Mouse (Mus musculus) embryonic facial prominence, embryonic 11.5 days (tissue): ENCODE results near the gene Hspd1. TPM values are rescaled to one million over a fixed set of nuclear protein-coding genes. Genes with fewer than 3 reads are reported as not detected.

ENCODE experiments used
- ATAC-seq: fragments of 200-750 bp; cut with Nextera tagmentation; replicated peaks from 2 replicates; pipeline ENCODE4 v1.8.0; 2017; ENCODE audit warnings: low read depth; ENCODE audit not compliant: insufficient number of reproducible peaks, low FRiP score, low TSS enrichment
- DNase-seq: peaks from one replicate; pipeline ENCODE4 v3.0.0-alpha.2; 2015; ENCODE audit warnings: low spot score
- H3K27ac ChIP-seq: fragments of 300-500 bp; sonication (generic); replicated peaks from 2 replicates; pipeline ENCODE4 v1.5.1; 2014; ENCODE audit warnings: mild to moderate bottlenecking, low read depth, low read length, control low read depth
- H3K27me3 ChIP-seq: fragments of 300-500 bp; sonication (generic); 2 replicates; pipeline ENCODE4 v1.6.1; 2014; ENCODE audit warnings: mild to moderate bottlenecking, low read length, moderate library complexity, mixed read lengths; ENCODE audit not compliant: control insufficient read depth, insufficient read depth
- H3K36me3 ChIP-seq: fragments of 300-500 bp; sonication (generic); replicated peaks from 2 replicates; pipeline ENCODE4 v1.6.1; 2014; ENCODE audit warnings: low read depth, mild to moderate bottlenecking, low read length, moderate library complexity, mixed read lengths; ENCODE audit not compliant: control insufficient read depth, insufficient read depth
- H3K4me1 ChIP-seq: fragments of 300-500 bp; sonication (generic); 2 replicates; pipeline ENCODE4 v1.6.1; 2014; ENCODE audit warnings: low read length, mixed read lengths; ENCODE audit not compliant: control insufficient read depth, insufficient read depth
- H3K4me2 ChIP-seq: fragments of 300-500 bp; sonication (generic); 2 replicates; pipeline ENCODE4 v1.6.1; 2014; ENCODE audit warnings: low read depth, mild to moderate bottlenecking, control low read depth, low read length, moderate library complexity
- H3K4me3 ChIP-seq: fragments of 300-500 bp; sonication (generic); 2 replicates; pipeline ENCODE4 v1.5.1; 2014; ENCODE audit warnings: low read depth, low read length, control low read depth
- H3K9ac ChIP-seq: fragments of 300-500 bp; sonication (generic); replicated peaks from 2 replicates; pipeline ENCODE4 v1.6.1; 2014; ENCODE audit warnings: mild to moderate bottlenecking, control low read depth, low read length
- H3K9me3 ChIP-seq: fragments of 300-500 bp; sonication (generic); replicated peaks from 2 replicates; pipeline ENCODE4 v1.6.1; 2016; ENCODE audit warnings: mild to moderate bottlenecking, low read length, inconsistent platforms, mixed read lengths; ENCODE audit not compliant: control insufficient read depth
- WGBS: fragments of 180-500 bp; shearing (Covaris S2); extraction: QIAGEN DNeasy Blood & Tissue Kit; methylation state at CpG from one replicate; pipeline ENCODE4 v1.1.7; 2014; 5-methylcytosine and 5-hydroxymethylcytosine counted together
- polyA plus RNA-seq: library from polyadenylated mRNA; unstranded; fragments of >200 nt; fragmentation: Nextera tagmentation; extraction: Ambion mirVana; gene quantifications from 2 replicates; pipeline ENCODE4 v1.2.1, GENCODE M21; 2014

Hspd1 gene
- polyA plus RNA-seq, 1 experiment from 2014 or later: 463 TPM

DNA sequence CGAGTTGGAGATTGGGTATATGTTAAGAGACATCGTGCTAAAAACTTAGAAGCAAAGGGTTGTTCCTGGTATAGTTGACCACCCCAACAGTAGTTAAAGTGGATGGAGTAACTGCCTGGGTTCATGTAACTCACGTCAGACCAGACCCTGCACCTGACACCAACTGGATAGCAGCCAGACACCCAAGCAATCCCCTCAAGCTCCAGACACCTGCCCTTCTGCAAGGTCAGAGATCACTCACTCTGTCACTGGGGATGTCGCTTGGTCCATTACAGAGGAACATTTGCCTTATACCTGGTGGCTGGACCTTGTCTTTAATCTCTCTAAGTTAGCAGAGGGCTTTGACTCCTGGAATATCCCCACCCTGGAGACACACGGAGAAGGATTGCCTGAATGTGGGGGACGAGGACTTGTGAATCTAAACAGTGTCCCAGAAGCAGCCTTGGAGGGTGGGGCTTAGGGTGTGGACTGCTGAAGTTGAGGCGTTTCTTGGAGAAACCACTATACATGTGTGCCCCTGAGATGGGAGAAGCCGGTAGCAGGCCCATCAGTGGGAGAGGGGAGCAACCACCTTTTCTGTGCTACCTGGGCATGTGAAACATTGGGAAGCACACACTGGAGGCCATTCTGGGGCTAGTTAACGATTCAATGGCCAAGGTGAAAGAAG lies 19.0 kb upstream of the Hspd1 start:
- Histone ChIP-seq H3K4me1 (no peaks in the 10 kb centered on the region), H3K36me3 (no peaks in the 10 kb centered on the region), H3K4me3 (no peak overlapping the region), H3K9ac (no peak overlapping the region), H3K27me3 (no peaks in the 10 kb centered on the region), H3K4me2 (no peak overlapping the region), H3K27ac (no peak overlapping the region), H3K9me3 (no peaks in the 10 kb centered on the region)
- no peak for DNase-seq
- WGBS: 91% methylated on average over 9 of the region's 9 CpGs
- no peak for ATAC-seq

GRCm38 (mm10) chr1:55092469-55092868 lies 4.4 kb upstream of the Hspd1 start:
- Histone ChIP-seq H3K4me1 (no peaks in the 10 kb centered on the region), H3K4me3 (no peak overlapping the region), H3K36me3 (no peaks in the 10 kb centered on the region; the same call in 1 of the 2 replicates), H3K27ac (no peak overlapping the region), H3K9me3 (no peaks in the 10 kb centered on the region), H3K27me3 (no peaks in the 10 kb centered on the region), H3K9ac (no peak overlapping the region), H3K4me2 (no peak overlapping the region)
- no peak for ATAC-seq
- WGBS: 71% methylated on average over 1 of the region's 1 CpGs
- no peak for DNase-seq

DNA sequence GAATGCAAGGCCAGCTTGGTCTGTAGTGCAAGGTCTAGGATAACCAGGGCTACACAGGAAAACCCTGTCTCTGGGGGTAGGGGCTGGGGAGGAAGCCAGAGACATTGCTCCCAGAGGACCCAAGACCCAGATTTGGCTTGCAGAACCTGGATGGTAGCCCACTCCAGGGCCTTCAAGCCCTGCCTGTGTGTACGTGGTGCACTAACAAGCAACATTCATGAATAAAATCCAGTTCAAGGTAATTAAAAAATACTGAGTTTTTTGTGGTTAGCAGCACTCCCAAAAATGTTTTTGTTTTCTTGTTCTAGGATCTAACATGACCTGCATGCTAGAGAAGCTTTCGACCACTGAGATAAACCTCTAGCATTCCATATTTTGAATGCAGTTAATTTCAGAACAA lies 4.0 kb upstream of the Hspd1 start:
- ATAC-seq (no peak), DNase-seq (no peak)
- Histone ChIP-seq H3K4me1 (no peaks in the 10 kb centered on the region), H3K27me3 (no peaks in the 10 kb centered on the region), H3K4me2 (no peak overlapping the region), H3K9me3 (no peaks in the 10 kb centered on the region), H3K27ac (no peak overlapping the region), H3K9ac (no peak overlapping the region), H3K36me3 (no peaks in the 10 kb centered on the region; the same call in 1 of the 2 replicates), H3K4me3 (no peak overlapping the region)
- WGBS: 90% methylated on average over 2 of the region's 2 CpGs

DNA sequence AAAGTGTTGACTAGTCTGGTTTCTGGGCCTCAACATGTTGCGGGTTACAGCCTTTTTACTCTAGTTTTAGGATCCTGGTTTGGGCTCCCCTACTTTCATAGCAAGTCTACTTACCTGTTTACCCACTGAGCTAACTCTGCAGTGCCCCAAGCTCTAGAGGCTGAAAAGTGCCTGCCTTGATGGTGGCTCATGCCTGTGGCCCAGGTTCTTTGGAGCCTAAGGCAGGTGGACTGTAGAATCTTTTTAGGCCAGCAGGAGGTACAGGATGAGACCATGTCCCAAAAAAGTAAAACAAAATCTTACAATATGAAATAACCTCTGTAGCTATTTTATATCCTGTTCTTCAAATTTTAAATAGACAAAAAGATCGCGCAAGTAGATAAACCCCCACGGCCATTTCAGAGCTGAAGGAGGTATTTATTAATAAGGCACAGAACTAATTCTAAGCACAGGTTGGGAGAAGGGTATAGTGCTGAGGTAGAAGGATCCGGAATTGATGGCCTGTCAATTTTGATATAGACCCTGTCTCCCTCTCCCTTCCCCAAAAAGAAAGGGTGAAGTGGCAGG lies 1.5 kb upstream of the Hspd1 start:
- H3K9ac ChIP-seq: no peak overlapping the region
- DNase-seq (no peak), ATAC-seq (no peak)
- H3K9me3 ChIP-seq: no peaks in the 10 kb centered on the region
- peak overlapping the region; percentile 73; the same call in 1 of the 2 replicates for H3K4me2 ChIP-seq
- H3K4me3 ChIP-seq: peak overlapping the region; percentile 90
- no peaks in the 10 kb centered on the region; the same call in 1 of the 2 replicates for H3K36me3 ChIP-seq
- H3K27ac ChIP-seq: no peak overlapping the region
- no peaks in the 10 kb centered on the region for H3K27me3 ChIP-seq
- 87% methylated on average over 5 of the region's 5 CpGs for WGBS
- no peaks in the 10 kb centered on the region for H3K4me1 ChIP-seq

- Histone ChIP-seq H3K4me2 (peak overlapping the region; percentile 73), H3K9ac (peak overlapping the region; percentile 94), H3K27ac (peak overlapping the region; percentile 93), H3K4me1 (no peaks in the 10 kb centered on the region), H3K9me3 (no peaks in the 10 kb centered on the region), H3K4me3 (peak overlapping the region; percentile 90), H3K36me3 (no peaks in the 10 kb centered on the region; the same call in none of the 2 replicates), H3K27me3 (no peaks in the 10 kb centered on the region)
- ATAC-seq (no peak), DNase-seq (no peak)
- 7% methylated on average over 16 of the region's 16 CpGs for WGBS
Measured at GRCm38 (mm10) chr1:55088611-55089497, 811 bp upstream of the Hspd1 start.

- under 1% methylated on average over 45 of the region's 57 CpGs for WGBS
- Histone ChIP-seq H3K9me3 (no peaks in the 10 kb centered on the region), H3K9ac (peak overlapping the region; percentile 94), H3K27me3 (no peaks in the 10 kb centered on the region), H3K36me3 (peaks cover 8% of the 10 kb centered on the region), H3K4me1 (no peaks in the 10 kb centered on the region), H3K4me3 (peak overlapping the region; percentile 90), H3K4me2 (peak overlapping the region; percentile 78), H3K27ac (peak overlapping the region; percentile 93)
- ATAC-seq: peak; percentile 83
- no peak for DNase-seq
Measured at GRCm38 (mm10) chr1:55087401-55087904, 590 bp downstream of the Hspd1 start.

- Histone ChIP-seq H3K4me3 (peak overlapping the region; percentile 90), H3K9ac (peak overlapping the region; percentile 94), H3K4me1 (no peaks in the 10 kb centered on the region), H3K9me3 (no peaks in the 10 kb centered on the region), H3K36me3 (peaks cover 12% of the 10 kb centered on the region), H3K27ac (peak overlapping the region; percentile 93), H3K27me3 (no peaks in the 10 kb centered on the region), H3K4me2 (peak overlapping the region; percentile 78)
- ATAC-seq (no peak), DNase-seq (peak; percentile 13)
- under 1% methylated on average over 13 of the region's 13 CpGs for WGBS
Measured at GRCm38 (mm10) chr1:55086868-55087400, 1.1 kb downstream of the Hspd1 start.
